Comparison of ENCODE assay signal across 17 mouse cellular contexts in the genomic region with DNA sequence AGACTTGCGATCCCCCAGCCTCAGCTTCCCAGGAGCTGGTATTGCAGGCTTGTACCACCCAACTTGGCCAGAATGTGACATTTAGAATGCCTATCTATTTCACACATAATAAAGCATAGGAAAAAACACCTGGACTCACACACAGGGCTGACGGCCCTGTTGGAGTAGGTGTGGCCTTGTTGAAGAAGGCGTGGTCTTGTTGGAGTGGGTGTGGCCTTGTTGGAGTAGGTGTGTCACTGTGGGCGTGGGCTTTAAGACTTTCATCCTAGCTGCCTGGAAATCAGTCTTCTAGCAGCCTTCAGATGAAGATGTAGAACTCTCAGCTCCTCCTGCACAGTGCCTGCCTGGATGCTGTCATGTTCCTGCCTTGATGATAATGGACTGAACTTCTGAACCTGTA. TPM values are rescaled to one million over a fixed set of nuclear protein-coding genes. Genes with fewer than 3 reads are reported as not detected.
DNase-seq lines count a peak whose midpoint lies in the region; ATAC-seq lines count a peak whose summit lies in the region.
"Not testable (repeated sequence)": the region's sequence is repeated elsewhere in the genome, so short reads cannot be mapped to it uniquely, and the experiment has no call there.
"Had no signal": no experiment of that assay in that cellular context is flagged by ENCODE, and none has a peak within 500 bp of the region (broad histone marks: within the 10 kb centered on the region; RNA-seq: fewer than 3 reads in every experiment).

No protein-coding gene starts in this region.

- H3K27me3 ChIP-seq in hindbrain, embryonic 13.5 days; midbrain, embryonic 14.5 days (ENCODE audit: control insufficient read depth, insufficient read depth, low read length); midbrain, embryonic 16.5 days (ENCODE audit: control insufficient read depth, insufficient read depth, low read depth, low read length): not testable (repeated sequence)
- H3K27me3 ChIP-seq in midbrain, embryonic 12.5 days, result peaks cover 14% of the 10 kb centered on the region; the same call in 1 of the 2 replicates

- H3K4me2 ChIP-seq in hindbrain, embryonic 13.5 days; midbrain, embryonic 12.5 days (replicated peaks); midbrain, embryonic 14.5 days (ENCODE audit: low read length); midbrain, embryonic 16.5 days (ENCODE audit: low read length): not testable (repeated sequence)

- H3K9me3 ChIP-seq in hindbrain, embryonic 13.5 days; midbrain, embryonic 12.5 days; midbrain, embryonic 14.5 days (ENCODE audit: control insufficient read depth, low read length); midbrain, embryonic 16.5 days (replicated peaks; ENCODE audit: control insufficient read depth, low read length, poor library complexity, severe bottlenecking): not testable (repeated sequence)

- ATAC-seq in hindbrain, embryonic 13.5 days (ENCODE audit: low FRiP score); midbrain, embryonic 12.5 days (ENCODE audit: low FRiP score, low read depth); midbrain, embryonic 14.5 days (ENCODE audit: low FRiP score, low TSS enrichment); midbrain, embryonic 16.5 days: not testable (repeated sequence)

- H3K4me1 ChIP-seq in hindbrain, embryonic 13.5 days (replicated peaks), result peaks cover 55% of the 10 kb centered on the region
- H3K4me1 ChIP-seq in midbrain, embryonic 12.5 days, result peaks cover 43% of the 10 kb centered on the region
- peaks cover 55% of the 10 kb centered on the region for H3K4me1 ChIP-seq in midbrain, embryonic 14.5 days (ENCODE audit: control insufficient read depth, insufficient read depth, low read length)
- peaks cover 51% of the 10 kb centered on the region for H3K4me1 ChIP-seq in midbrain, embryonic 16.5 days (ENCODE audit: control insufficient read depth, insufficient read depth, low read length)

- peak overlapping the region; percentile 80; the same call in 1 of the 2 replicates for H3K27ac ChIP-seq in hindbrain, embryonic 13.5 days
- peak overlapping the region; percentile 73 for H3K27ac ChIP-seq in midbrain, embryonic 12.5 days (replicated peaks)
- peak overlapping the region; percentile 85 for H3K27ac ChIP-seq in midbrain, embryonic 14.5 days (replicated peaks; ENCODE audit: low read depth, low read length)
- peak overlapping the region; percentile 87 for H3K27ac ChIP-seq in midbrain, embryonic 16.5 days (ENCODE audit: low read length)

- H3K36me3 ChIP-seq in hindbrain, embryonic 13.5 days; midbrain, embryonic 12.5 days; midbrain, embryonic 14.5 days (ENCODE audit: control insufficient read depth, insufficient read depth, low read length); midbrain, embryonic 16.5 days (ENCODE audit: control insufficient read depth, insufficient read depth, low read length): not testable (repeated sequence)

- not testable (repeated sequence) for H3K4me3 ChIP-seq in hindbrain, embryonic 13.5 days; midbrain, embryonic 12.5 days; midbrain, embryonic 14.5 days (replicated peaks; ENCODE audit: low read depth, low read length); midbrain, embryonic 16.5 days (ENCODE audit: low read depth, low read length)

- not testable (repeated sequence) for H3K9ac ChIP-seq in hindbrain, embryonic 13.5 days; midbrain, embryonic 12.5 days (replicated peaks); midbrain, embryonic 14.5 days (replicated peaks; ENCODE audit: low read length); midbrain, embryonic 16.5 days (ENCODE audit: low read depth, low read length)

- WGBS in hindbrain, embryonic 13.5 days, result 86% methylated on average over 4 of the region's 4 CpGs
- WGBS in midbrain, embryonic 12.5 days, result 94% methylated on average over 4 of the region's 4 CpGs
- 87% methylated on average over 4 of the region's 4 CpGs for WGBS in midbrain, embryonic 14.5 days
- 91% methylated on average over 4 of the region's 4 CpGs for WGBS in midbrain, embryonic 16.5 days

- peak; percentile 61 for DNase-seq in R1 (ENCODE audit: low read depth, low spot score)
- DNase-seq in midbrain, embryonic 14.5 days, result not testable (repeated sequence)
- DNase-seq in right cerebral cortex, postnatal 14 days, result peak; percentile 2

RNA-seq across cellular contexts. Expression of a gene that starts 18.1 kb away (rescaled TPM):
- polyA plus RNA-seq in hindbrain, embryonic 13.5 days (2015; fragmentation: Nextera tagmentation; extraction: Ambion mirVana), result 35.5 and 37.7 TPM in 2 replicates
- polyA plus RNA-seq in midbrain, embryonic 12.5 days (2016; fragmentation: Nextera tagmentation; extraction: Ambion mirVana), result 58.3 and 65.7 TPM in 2 replicates
- 91.5 and 103 TPM in 2 replicates for polyA plus RNA-seq in midbrain, embryonic 14.5 days (2014; fragmentation: Nextera tagmentation; extraction: Ambion mirVana)
- 58.8 and 66.2 TPM in 2 replicates for polyA plus RNA-seq in midbrain, embryonic 16.5 days (2015; fragmentation: Nextera tagmentation; extraction: Ambion mirVana)
- polyA plus RNA-seq: activated CD4-positive, CD25-positive, alpha-beta regulatory T cell, adult 4 months; G1E had no signal

RNA-seq across cellular contexts. Expression of a gene that starts 36.4 kb away (rescaled TPM):
- 0.78 and 1.2 TPM in 2 replicates for polyA plus RNA-seq in hindbrain, embryonic 13.5 days (2015; fragmentation: Nextera tagmentation; extraction: Ambion mirVana)
- polyA plus RNA-seq in midbrain, embryonic 12.5 days (2016; fragmentation: Nextera tagmentation; extraction: Ambion mirVana), result 0.42 and 0.58 TPM in 2 replicates
- 0.26 and 0.61 TPM in 2 replicates for polyA plus RNA-seq in midbrain, embryonic 14.5 days (2014; fragmentation: Nextera tagmentation; extraction: Ambion mirVana)
- 1.0 and 1.6 TPM in 2 replicates for polyA plus RNA-seq in midbrain, embryonic 16.5 days (2015; fragmentation: Nextera tagmentation; extraction: Ambion mirVana)
- polyA plus RNA-seq: activated CD4-positive, CD25-positive, alpha-beta regulatory T cell, adult 4 months; C2C12; cerebellum, adult 2 months; cortical plate, adult 2 months; embryonic facial prominence, embryonic 10.5 days; embryonic facial prominence, embryonic 12.5 days; embryonic facial prominence, embryonic 14.5 days; forebrain, embryonic 11.5 days; G1E; Patski had no signal

RNA-seq across cellular contexts. Expression of a gene that starts 56.9 kb away (rescaled TPM):
- polyA plus RNA-seq in hindbrain, embryonic 13.5 days (2015; fragmentation: Nextera tagmentation; extraction: Ambion mirVana), result 0.17 and 0.34 TPM in 2 replicates
- polyA plus RNA-seq in midbrain, embryonic 12.5 days (2016; fragmentation: Nextera tagmentation; extraction: Ambion mirVana), result 0.26 and 0.30 TPM in 2 replicates
- polyA plus RNA-seq in midbrain, embryonic 14.5 days (2014; fragmentation: Nextera tagmentation; extraction: Ambion mirVana), result 0.12 and 0.26 TPM in 2 replicates
- polyA plus RNA-seq in midbrain, embryonic 16.5 days (2015; fragmentation: Nextera tagmentation; extraction: Ambion mirVana), result 0.17 and 0.29 TPM in 2 replicates
- polyA plus RNA-seq: activated CD4-positive, CD25-positive, alpha-beta regulatory T cell, adult 4 months; cerebellum, adult 2 months; forebrain, postnatal 0 days; G1E had no signal
